Mouse (Mus musculus) CD4-positive naive resting alpha-beta T cell, adult 76 days (primary cell): Measurements from ENCODE around the gene Olfr95. TPM values are rescaled to one million over a fixed set of nuclear protein-coding genes. Genes with fewer than 3 reads are reported as not detected.

ENCODE experiments used
- total RNA-seq: library from RNA; stranded (reverse); gene quantifications from one replicate; pipeline ENCODE4 v1.2.4, GENCODE M21; 2023

Gene Olfr95
- total RNA-seq = not detected

GRCm38 (mm10) chr17:37213018-37213417 lies at the start of gene Olfr95:
Gene Olfr95 (minus strand): TSS chr17:37213118.

GRCm38 (mm10) chr17:37237230-37237629 lies 24.3 kb upstream of the Olfr95 start, which contains the start of gene Olfr97:
Gene Olfr97 (minus strand): TSS chr17:37237330.

GRCm38 (mm10) chr17:37219846-37220245 lies 6.9 kb upstream of the Olfr95 start, which contains the start of gene Olfr96:
Gene Olfr96 (plus strand): TSS chr17:37220146.

GRCm38 (mm10) chr17:37200894-37201293 lies 12.0 kb downstream of the Olfr95 start, which contains the start of gene Olfr94:
Gene Olfr94 (minus strand): TSS chr17:37200994.

GRCm38 (mm10) chr17:37193656-37194055 lies 19.3 kb downstream of the Olfr95 start, which contains the start of gene Ubd:
Gene Ubd (plus strand): TSS chr17:37193892.

GRCm38 (mm10) chr17:37161394-37161793 lies 51.5 kb downstream of the Olfr95 start, which contains the start of gene Olfr93:
Gene Olfr93 (minus strand): TSS chr17:37161494.

Other genes starting within 250 kb of the Olfr95 start
- not detected for gene 2410137M14Rik, start 231.9 kb downstream of the Olfr95 start, total RNA-seq
- not detected for gene H2-M5, start 223.6 kb downstream of the Olfr95 start, total RNA-seq
- not detected for gene Zfp57, start 212.0 kb downstream of the Olfr95 start, total RNA-seq
- not detected for gene Mog, start 189.7 kb downstream of the Olfr95 start, total RNA-seq
- gene Gabbr1, start 167.2 kb downstream of the Olfr95 start, total RNA-seq = 112 TPM
- 0.21 TPM for gene Olfr90, start 124.6 kb downstream of the Olfr95 start, total RNA-seq
- not detected for gene Olfr91, start 114.8 kb downstream of the Olfr95 start, total RNA-seq
- not detected for gene Olfr92, start 93.0 kb downstream of the Olfr95 start, total RNA-seq
- gene Olfr93, start 51.6 kb downstream of the Olfr95 start, total RNA-seq = not detected
- gene Ubd, start 19.2 kb downstream of the Olfr95 start, total RNA-seq = not detected
- gene Olfr94, start 12.1 kb downstream of the Olfr95 start, total RNA-seq = not detected
- not detected for gene Olfr96, start 7.0 kb upstream of the Olfr95 start, total RNA-seq
- gene Olfr97, start 24.2 kb upstream of the Olfr95 start, total RNA-seq = not detected
- not detected for gene Olfr98, start 50.6 kb upstream of the Olfr95 start, total RNA-seq
- gene H2-M3, start 57.1 kb upstream of the Olfr95 start, total RNA-seq = 32.4 TPM
- not detected for gene Olfr99, start 70.3 kb upstream of the Olfr95 start, total RNA-seq
- gene Olfr101, start 91.2 kb upstream of the Olfr95 start, total RNA-seq = not detected
- gene Olfr102, start 103.9 kb upstream of the Olfr95 start, total RNA-seq = not detected
- gene Olfr103, start 126.6 kb upstream of the Olfr95 start, total RNA-seq = not detected
- not detected for gene Olfr104-ps, start 146.5 kb upstream of the Olfr95 start, total RNA-seq
- gene Olfr105-ps, start 165.9 kb upstream of the Olfr95 start, total RNA-seq = not detected
- not detected for gene Olfr106-ps, start 177.3 kb upstream of the Olfr95 start, total RNA-seq
- gene Olfr107, start 186.1 kb upstream of the Olfr95 start, total RNA-seq = not detected
- gene Olfr108, start 232.4 kb upstream of the Olfr95 start, total RNA-seq = not detected
- gene Olfr109, start 245.8 kb upstream of the Olfr95 start, total RNA-seq = not detected